Mouse (Mus musculus) C2C12 (cell line): ENCODE measurements around the gene Il10. TPM values are rescaled to one million over a fixed set of nuclear protein-coding genes. Genes with fewer than 3 reads are reported as not detected.

ENCODE experiments used
- H3K27me3 ChIP-seq: one replicate; pipeline ENCODE4 v1.6.1; 2011; ENCODE audit not compliant: control insufficient read depth, insufficient read depth, insufficient read length
- H3K36me3 ChIP-seq: one replicate; pipeline ENCODE4 v1.6.1; 2011; ENCODE audit not compliant: control insufficient read depth, insufficient read depth
- H3K4me3 ChIP-seq: one replicate; pipeline ENCODE4 v1.5.1; 2011; ENCODE audit warnings: mild to moderate bottlenecking, control low read depth; ENCODE audit not compliant: poor library complexity, insufficient read depth, severe bottlenecking
- H3K79me2 ChIP-seq: one replicate; pipeline ENCODE4 v1.6.1; 2011; ENCODE audit not compliant: control insufficient read depth, insufficient read depth
- H3K79me3 ChIP-seq: one replicate; pipeline ENCODE4 v1.6.1; 2011; ENCODE audit warnings: low read depth, control low read depth
- H3ac ChIP-seq: one replicate; pipeline ENCODE3; 2011; ENCODE audit warnings: low read depth; ENCODE audit not compliant: control insufficient read depth, insufficient read length
- CEBPB ChIP-seq: IDR thresholded peaks from one replicate; pipeline ENCODE4 v1.6.1; 2011; ENCODE audit warnings: low read depth, mild to moderate bottlenecking, control low read depth, moderate library complexity
- CTCF ChIP-seq: IDR thresholded peaks from one replicate; pipeline ENCODE4 v1.5.1; 2011; ENCODE audit not compliant: control insufficient read depth, insufficient read depth, insufficient read length
- FOSL1 ChIP-seq: IDR thresholded peaks from one replicate; pipeline ENCODE4 v1.8.0; 2011; ENCODE audit warnings: mild to moderate bottlenecking, low read length; ENCODE audit not compliant: poor library complexity, insufficient read depth, severe bottlenecking
- MAX ChIP-seq: IDR thresholded peaks from one replicate; pipeline ENCODE4 v1.6.1; 2011; ENCODE audit warnings: mild to moderate bottlenecking, control low read depth
- MYOD1 ChIP-seq: IDR thresholded peaks from one replicate; pipeline ENCODE4 v1.6.1; 2011; ENCODE audit warnings: low read depth; ENCODE audit not compliant: control insufficient read depth, insufficient read length
- MYOG ChIP-seq: IDR thresholded peaks from one replicate; pipeline ENCODE4 v1.6.1; 2011; ENCODE audit not compliant: control insufficient read depth, insufficient read length; ENCODE audit errors: extremely low read depth
- USF1 ChIP-seq: IDR thresholded peaks from one replicate; pipeline ENCODE4 v1.6.1; 2011; ENCODE audit warnings: low read depth, mild to moderate bottlenecking, control low read depth, moderate library complexity
- polyA plus RNA-seq: library from polyadenylated mRNA; unstranded; fragments of >200 nt; fragmentation: generic; extraction: Trizol; gene quantifications from one replicate; pipeline ENCODE4 v1.2.1, GENCODE M21; 2012; ENCODE audit warnings: missing spikeins

Il10 gene
- polyA plus RNA-seq, 1 experiment = not detected

- Histone ChIP-seq H3K79me2 (peaks cover 63% of the 10 kb centered on the region), H3K4me3 (no peak overlapping the region), H3ac (no peak overlapping the region), H3K36me3 (peaks cover 30% of the 10 kb centered on the region), H3K27me3 (no peaks in the 10 kb centered on the region), H3K79me3 (peaks cover 30% of the 10 kb centered on the region)
- TF ChIP-seq USF1 (no peak), CEBPB (no peak)
These were observed 39.8 kb downstream of the Il10 start for GRCm38 (mm10) chr1:131059411-131059810.

GRCm38 (mm10) chr1:131059841-131060240 is 40.2 kb downstream of the Il10 start:
- TF ChIP-seq MYOD1 (no peak), CEBPB (no peak)
- H3K4me3 ChIP-seq = no peak overlapping the region

GRCm38 (mm10) chr1:131060290-131061253 is 40.9 kb downstream of the Il10 start:
- H3K79me2 ChIP-seq = peaks cover 74% of the 10 kb centered on the region
- H3K27me3 ChIP-seq = no peaks in the 10 kb centered on the region
- H3K4me3 ChIP-seq = no peak overlapping the region
- peak overlapping the region; percentile 13 for H3ac ChIP-seq
- peaks cover 24% of the 10 kb centered on the region for H3K36me3 ChIP-seq
- TF ChIP-seq MAX (no peak), CEBPB (no peak), CTCF (peak; percentile 71), MYOG (no peak), USF1 (no peak)
- peaks cover 39% of the 10 kb centered on the region for H3K79me3 ChIP-seq

More at GRCm38 (mm10) chr1:131059841-131060240, 40.2 kb downstream of the Il10 start:
- Histone ChIP-seq H3K36me3 (peaks cover 27% of the 10 kb centered on the region), H3K79me2 (peaks cover 68% of the 10 kb centered on the region), H3ac (no peak overlapping the region), H3K79me3 (peaks cover 34% of the 10 kb centered on the region), H3K27me3 (no peaks in the 10 kb centered on the region)

- Histone ChIP-seq H3K79me3 (peaks cover 46% of the 10 kb centered on the region), H3K36me3 (peaks cover 13% of the 10 kb centered on the region), H3K27me3 (no peaks in the 10 kb centered on the region), H3K79me2 (peaks cover 79% of the 10 kb centered on the region), H3K4me3 (no peak overlapping the region), H3ac (no peak overlapping the region)
- TF ChIP-seq CEBPB (no peak), CTCF (no peak), USF1 (no peak), MYOG (no peak), MAX (no peak), FOSL1 (no peak), MYOD1 (no peak)
These were observed 42.2 kb downstream of the Il10 start for GRCm38 (mm10) chr1:131061740-131062254.

GRCm38 (mm10) chr1:131062821-131063220 is 43.2 kb downstream of the Il10 start:
- no peak overlapping the region for H3ac ChIP-seq
- TF ChIP-seq MYOG (no peak), FOSL1 (no peak), USF1 (no peak), CEBPB (no peak), CTCF (no peak), MYOD1 (no peak), MAX (no peak)
- no peak overlapping the region for H3K4me3 ChIP-seq
- H3K36me3 ChIP-seq = peaks cover 5% of the 10 kb centered on the region
- H3K79me3 ChIP-seq = peaks cover 56% of the 10 kb centered on the region
- H3K79me2 ChIP-seq = peaks cover 89% of the 10 kb centered on the region
- H3K27me3 ChIP-seq = no peaks in the 10 kb centered on the region

- no peak overlapping the region for H3K4me3 ChIP-seq
- H3K79me3 ChIP-seq = peaks cover 54% of the 10 kb centered on the region
- peaks cover 3% of the 10 kb centered on the region for H3K36me3 ChIP-seq
- H3K27me3 ChIP-seq = no peaks in the 10 kb centered on the region
- H3ac ChIP-seq = no peak overlapping the region
- TF ChIP-seq CTCF = no peak
- peaks cover 92% of the 10 kb centered on the region for H3K79me2 ChIP-seq
These were observed 44.6 kb downstream of the Il10 start for GRCm38 (mm10) chr1:131064202-131064601.
